Mouse (Mus musculus) embryo, embryonic 11.5 days (tissue): ENCODE measurements around the gene Gm28778.
"Not testable (repeated sequence)": the region's sequence is repeated elsewhere in the genome, so short reads cannot be mapped to it uniquely, and the experiment has no call there.

Experiments
- DNase-seq: peaks from one replicate; pipeline ENCODE4 v3.0.0-alpha.2; 2012; ENCODE audit warnings: low read depth, low spot score

Gm28778 gene

DNA sequence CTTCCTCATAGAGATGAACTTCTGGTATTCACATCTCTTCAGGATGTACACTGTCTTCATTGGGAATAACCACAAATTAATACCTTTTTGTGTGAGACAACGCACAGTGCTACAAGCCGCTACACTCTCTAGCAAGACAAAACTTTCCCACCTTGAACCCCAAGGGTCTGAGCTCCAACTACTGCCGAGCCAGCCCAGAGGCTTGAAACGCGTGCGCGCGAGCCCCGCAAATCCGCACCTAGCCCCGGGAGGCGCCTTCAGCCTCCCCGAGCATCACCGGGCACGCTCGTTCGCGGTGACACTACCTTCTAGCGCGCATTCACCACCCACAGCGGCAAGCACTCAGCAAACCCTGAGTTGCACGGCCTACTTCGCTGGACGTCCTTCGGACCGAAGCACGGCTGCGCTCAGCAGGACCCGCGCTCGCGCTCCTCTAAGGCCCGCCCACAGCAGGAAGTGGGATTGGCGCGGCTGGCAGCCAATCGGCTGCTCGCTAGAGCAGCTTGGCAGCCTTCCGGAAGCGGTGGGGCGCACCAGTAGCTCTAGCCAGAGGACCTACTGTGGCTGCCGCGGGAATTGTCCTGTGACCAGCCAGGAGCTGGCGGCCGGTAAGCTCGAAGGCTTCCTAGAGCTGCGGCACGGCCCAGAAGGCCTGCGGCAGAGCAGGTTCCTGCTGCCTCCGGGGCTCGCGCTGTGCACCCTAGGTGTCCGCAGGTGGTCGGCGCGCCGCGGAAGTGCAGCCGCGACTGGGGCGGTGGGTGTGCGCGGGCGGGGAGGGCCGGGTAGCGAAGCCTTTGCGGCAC lies at the start of gene Gm28778, which contains the start of the genes Pms1 and Ormdl1:
TSS of gene Gm28778 (plus strand) at position 531 of the 803 bp plus-strand sequence.
TSS of gene Pms1 (minus strand) at position 438 of the 803 bp plus-strand sequence.
TSS of gene Ormdl1 (plus strand) at position 515 of the 803 bp plus-strand sequence.
- DNase-seq, result peak; percentile 90

- DNase-seq, result not testable (repeated sequence)
Measured at GRCm38 (mm10) chr1:53264958-53265612, 31.8 kb upstream of the Gm28778 start.

DNA sequence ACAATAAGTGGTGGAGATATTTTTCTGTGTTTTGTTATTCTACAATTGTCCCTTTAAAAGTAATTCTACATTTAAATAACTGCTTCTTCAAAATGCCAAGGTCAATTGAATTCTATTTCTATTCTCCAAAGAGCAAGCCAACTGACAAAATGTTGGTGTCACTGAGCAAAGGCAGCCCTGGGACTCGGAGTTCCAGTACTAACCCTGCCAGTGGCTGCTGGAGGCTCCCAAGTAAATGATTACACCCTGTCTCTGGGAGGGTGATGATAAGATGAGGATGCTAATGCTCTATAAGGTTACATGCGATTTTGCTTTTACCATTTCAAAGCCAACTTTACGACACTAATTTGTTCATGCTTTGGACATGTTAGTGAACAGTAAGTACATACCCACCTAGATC lies 27.0 kb upstream of the Gm28778 start:
- no peak for DNase-seq

DNA sequence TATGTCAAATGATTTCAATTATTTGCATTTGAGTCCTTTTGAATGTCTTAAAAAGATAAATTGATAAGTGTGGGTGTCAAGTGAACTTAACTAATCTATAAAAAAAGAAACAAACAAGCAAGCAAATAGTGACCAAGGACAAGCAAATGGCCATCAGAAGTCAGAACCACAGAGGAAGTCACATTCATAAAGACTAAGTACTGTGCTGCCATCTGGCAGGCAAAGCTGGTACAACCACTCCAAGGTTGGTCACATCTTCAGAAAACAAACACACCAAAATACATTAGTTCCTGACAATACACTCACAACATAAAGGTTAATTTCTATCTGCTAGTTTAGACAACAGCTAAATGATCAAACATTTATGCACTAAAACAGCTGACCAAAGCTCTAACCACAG lies 24.3 kb upstream of the Gm28778 start:
- no peak for DNase-seq

DNA sequence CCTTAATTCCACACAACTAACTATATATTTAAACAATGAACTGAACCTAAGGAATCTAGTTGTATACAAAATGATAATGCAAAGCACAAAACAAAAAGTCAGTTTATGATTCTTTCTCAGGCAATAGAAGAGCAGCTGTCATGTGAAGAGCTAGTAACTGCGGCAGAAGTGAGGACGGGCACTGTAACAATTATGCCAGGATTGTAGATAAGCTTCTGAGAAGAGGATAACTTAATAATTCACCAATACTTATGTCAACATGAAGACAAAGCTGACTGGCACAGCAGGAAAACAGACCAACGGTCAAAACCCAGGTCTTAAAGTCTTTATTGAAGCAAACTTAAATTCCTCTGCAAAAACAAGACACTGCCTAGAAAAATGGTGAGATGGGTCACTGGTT lies 5.7 kb upstream of the Gm28778 start:
- DNase-seq, result no peak

DNA sequence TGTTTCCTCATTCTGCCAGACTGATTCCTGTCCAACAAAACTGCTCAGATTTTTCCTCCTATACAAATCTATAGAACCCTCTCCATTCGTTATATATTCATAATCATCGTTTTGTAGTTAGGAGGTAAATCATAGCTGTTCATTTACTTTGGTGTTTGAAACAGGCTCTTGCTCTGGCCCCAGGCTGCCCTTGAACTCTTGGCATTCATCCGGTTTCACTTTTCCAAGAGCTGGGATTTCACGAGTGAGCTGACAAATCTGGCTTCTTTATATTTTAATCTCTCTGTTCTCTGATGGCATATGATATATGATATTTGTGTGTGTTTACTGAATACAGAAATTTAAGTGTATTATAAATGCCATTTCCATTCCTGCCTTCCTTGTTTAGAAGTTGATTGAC lies 3.6 kb downstream of the Gm28778 start:
- no peak for DNase-seq

GRCm38 (mm10) chr1:53312989-53313967 lies 16.4 kb downstream of the Gm28778 start, which contains the start of gene Osgepl1:
Gene Osgepl1, plus strand, starts transcription at chr1:53313624.
- peak; percentile 79 for DNase-seq

- DNase-seq, result no peak
Measured at GRCm38 (mm10) chr1:53321662-53322344, 24.9 kb downstream of the Gm28778 start.

GRCm38 (mm10) chr1:53323254-53323653 lies 26.3 kb downstream of the Gm28778 start:
- no peak for DNase-seq

DNA sequence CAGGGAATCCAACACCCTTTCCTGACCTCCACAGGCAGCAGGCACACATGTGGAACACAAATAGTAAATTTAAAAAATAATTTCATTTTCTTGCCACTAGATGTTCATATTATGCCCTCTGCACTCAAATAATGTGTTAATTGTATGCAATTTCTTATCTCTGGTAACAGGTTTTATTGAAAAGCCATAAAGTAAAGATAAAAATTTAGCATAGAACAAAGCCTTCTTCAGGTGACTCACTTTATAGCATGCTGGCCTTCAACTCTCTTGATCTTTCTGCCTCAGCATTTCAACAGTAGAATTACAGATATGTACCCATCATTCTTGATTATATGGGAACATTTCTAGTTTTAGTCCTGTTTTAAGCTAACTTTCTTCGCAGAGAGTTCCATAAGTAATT lies 27.4 kb downstream of the Gm28778 start:
- no peak for DNase-seq

DNA sequence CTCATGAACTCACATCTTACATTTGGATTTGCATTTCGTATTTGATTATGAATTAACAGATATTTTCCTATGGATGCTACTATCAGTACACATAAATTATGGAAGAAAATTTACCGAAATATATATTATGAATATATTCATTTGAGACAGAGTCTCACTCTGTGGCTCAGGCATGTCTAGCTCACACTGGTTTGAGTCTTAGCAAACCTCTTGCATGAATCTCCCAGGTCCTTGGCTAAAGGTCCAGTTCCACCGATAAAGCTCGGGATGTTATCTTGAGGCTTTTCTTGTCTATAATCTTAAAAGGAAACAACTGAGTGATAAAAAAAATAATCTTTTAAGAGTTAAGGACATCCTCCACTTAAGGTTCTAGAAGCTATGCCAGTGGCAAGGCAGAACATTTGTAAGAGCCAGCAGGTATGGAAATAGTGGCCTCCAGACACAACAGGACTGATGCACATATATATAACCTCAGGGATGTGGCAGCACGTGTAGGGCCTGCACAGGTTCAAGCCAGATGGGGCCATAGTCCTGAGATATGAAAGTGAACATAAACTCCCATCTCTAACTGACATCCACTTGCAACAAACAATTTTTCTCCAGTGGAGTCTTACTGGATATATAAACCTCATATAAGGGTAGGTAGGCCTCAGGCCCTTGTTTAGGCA lies 28.1 kb downstream of the Gm28778 start:
- no peak for DNase-seq

GRCm38 (mm10) chr1:53333527-53333926 lies 36.6 kb downstream of the Gm28778 start:
- not testable (repeated sequence) for DNase-seq

GRCm38 (mm10) chr1:53335465-53335864 lies 38.6 kb downstream of the Gm28778 start:
- DNase-seq, result no peak

GRCm38 (mm10) chr1:53337403-53337802 lies 40.5 kb downstream of the Gm28778 start:
- not testable (repeated sequence) for DNase-seq

DNA sequence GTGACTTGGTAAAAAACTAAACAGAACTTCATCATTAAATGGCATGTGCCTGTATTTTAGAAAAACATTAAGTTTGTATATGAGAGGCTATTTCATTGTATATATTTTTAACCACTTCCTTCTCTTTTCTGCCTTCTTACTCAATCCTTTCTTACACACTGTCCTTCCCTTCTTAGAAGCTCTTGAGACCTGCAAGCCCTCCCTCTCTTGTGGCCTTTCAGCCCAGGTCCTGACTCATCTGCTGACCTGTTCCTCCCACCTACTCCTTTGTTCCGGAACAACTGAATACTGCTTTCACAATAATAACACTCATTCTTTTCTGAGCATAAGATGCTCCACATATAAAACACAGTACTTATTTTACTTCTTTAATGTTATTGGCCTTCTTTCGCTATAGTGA lies 44.2 kb downstream of the Gm28778 start:
- DNase-seq, result no peak

GRCm38 (mm10) chr1:53352327-53353261 lies 55.7 kb downstream of the Gm28778 start, which contains the start of the genes Asdurf, Gm28551 and Asnsd1:
Gene Asdurf, minus strand, starts transcription at chr1:53352619.
Gene Gm28551, minus strand, starts transcription at chr1:53352667.
Gene Asnsd1, minus strand, starts transcription at chr1:53352752.
- DNase-seq, result peak; percentile 91

- no peak for DNase-seq
Measured at GRCm38 (mm10) chr1:53358988-53359387, 62.1 kb downstream of the Gm28778 start.
